Mouse (Mus musculus) liver, adult 2 months (tissue): ENCODE measurements around the gene Dctpp1.

ENCODE experiments used
- CTCF ChIP-seq: fragments of 200-500 bp; IDR thresholded peaks from 2 replicates; pipeline ENCODE4 v1.5.1; 2011; ENCODE audit warnings: low read depth, low read length, control low read depth
- POLR2A ChIP-seq: fragments of 200-500 bp; IDR thresholded peaks from 2 replicates; pipeline ENCODE4 v1.6.1; 2011; ENCODE audit warnings: low read length, control low read depth; ENCODE audit not compliant: insufficient read depth; ENCODE audit errors: extremely low read depth

GRCm38 (mm10) chr7:127207374-127208294 is 52.9 kb downstream of the Dctpp1 start:
- no peak for TF ChIP-seq CTCF
- TF ChIP-seq POLR2A = no peak
